Mouse (Mus musculus): ENCODE data around the gene Mthfd1l.

Mthfd1l gene

GRCm38 (mm10) chr10:4084907-4085306 lies 112.0 kb downstream of the Mthfd1l start:
- no peak for DNase-seq (ENCODE audit: low spot score in 2 of 2)

DNA sequence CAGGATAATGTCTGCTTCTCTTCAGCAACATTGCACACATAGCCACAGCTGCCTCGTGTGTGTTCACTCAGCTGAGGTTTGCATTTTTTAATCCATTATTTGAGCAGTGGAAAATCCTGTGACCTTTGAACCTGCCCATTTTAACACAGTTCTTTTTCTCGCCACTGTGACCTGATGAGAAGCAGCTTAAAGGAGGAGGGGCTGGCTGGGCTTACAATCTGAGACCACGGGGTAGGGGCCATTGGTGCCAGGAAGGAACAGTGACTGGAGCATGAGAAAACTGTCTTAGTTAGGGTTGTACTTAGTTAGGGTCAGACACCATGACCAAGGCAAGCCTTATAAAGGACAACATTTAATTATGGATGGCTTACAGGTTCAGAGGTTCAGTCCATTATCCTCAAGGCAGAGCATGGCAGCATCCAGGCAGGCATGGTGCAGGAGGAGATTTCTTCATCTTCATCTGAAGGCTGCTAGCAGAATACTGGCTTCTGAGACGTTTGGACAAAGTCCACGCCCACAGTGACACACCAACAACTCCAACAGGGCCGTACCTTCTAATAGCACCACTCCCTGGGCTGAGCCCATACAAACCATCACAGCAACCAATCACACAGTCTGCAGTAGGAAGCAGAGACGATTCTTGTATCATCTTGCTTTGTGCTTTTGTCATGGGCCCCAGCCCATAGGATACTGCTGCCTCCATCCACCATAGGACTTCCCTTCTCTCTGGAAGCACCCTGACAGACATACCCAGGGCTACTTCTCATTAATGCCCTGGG lies 112.6 kb downstream of the Mthfd1l start:
- DNase-seq (ENCODE audit: low spot score in 2 of 2): no peak

GRCm38 (mm10) chr10:4087563-4087962 lies 114.6 kb downstream of the Mthfd1l start:
- DNase-seq (ENCODE audit: low spot score in 2 of 2): no peak

DNA sequence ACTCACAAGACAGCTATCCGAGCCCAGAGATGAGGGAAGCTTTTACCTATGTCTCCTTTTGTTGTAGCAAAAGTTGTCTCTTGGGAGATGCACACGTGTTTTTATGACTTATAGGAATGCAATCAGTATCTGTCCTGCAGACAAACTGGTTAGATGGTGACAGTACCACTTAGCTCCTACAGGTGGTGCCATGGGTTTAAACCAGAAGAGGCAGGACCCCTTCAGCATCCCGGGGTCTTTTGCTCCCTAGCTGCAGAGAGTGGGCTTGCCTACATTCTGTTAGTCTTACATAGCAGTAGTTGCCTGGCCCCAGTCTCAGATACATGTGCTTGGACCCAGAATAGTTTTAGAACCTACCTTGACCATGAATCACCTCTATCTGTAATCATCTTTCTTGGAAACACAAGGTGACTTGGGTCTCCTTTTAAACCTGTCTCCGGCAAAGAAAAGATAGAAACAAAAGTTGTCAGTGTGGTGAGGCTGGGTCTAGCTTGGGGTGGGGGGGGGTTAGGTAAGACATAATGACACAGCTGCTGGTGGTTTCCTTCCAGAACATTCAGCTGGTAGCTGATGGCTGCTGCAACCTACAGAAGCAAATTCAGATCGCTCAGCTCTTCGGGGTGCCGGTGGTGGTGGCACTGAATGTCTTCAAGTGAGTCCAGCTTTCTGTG lies 116.0 kb downstream of the Mthfd1l start:
- no peak for DNase-seq (ENCODE audit: low spot score in 2 of 2)

- no peak for DNase-seq (ENCODE audit: low spot score in 2 of 2)
These were observed 117.0 kb downstream of the Mthfd1l start for GRCm38 (mm10) chr10:4089885-4090284.

GRCm38 (mm10) chr10:4092990-4093389 lies 120.1 kb downstream of the Mthfd1l start:
- DNase-seq (ENCODE audit: low spot score in 2 of 2): no peak

- no peak for DNase-seq (ENCODE audit: low spot score in 2 of 2)
These were observed 121.3 kb downstream of the Mthfd1l start for GRCm38 (mm10) chr10:4094093-4094817.

DNA sequence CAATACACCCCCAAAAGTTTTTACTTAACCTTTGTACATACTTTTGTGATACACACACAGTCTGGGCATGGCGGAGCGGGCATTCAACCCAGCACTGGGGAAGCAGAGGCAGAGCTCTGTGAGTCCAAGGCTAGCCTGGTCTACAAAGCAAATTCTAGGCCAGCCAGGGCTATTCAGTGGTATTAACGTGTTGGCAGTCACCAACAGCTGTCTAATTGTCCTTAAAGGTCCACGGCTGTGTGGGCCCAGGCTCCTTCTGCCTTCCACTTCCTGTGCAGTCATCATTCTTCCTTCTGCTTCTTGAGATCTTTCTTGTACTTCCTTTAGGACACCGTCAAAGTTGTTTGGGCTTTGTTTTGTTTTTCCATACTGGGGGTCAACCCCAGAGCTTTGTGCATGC lies 123.2 kb downstream of the Mthfd1l start:
- no peak for DNase-seq (ENCODE audit: low spot score in 2 of 2)

GRCm38 (mm10) chr10:4100007-4100406 lies 127.1 kb downstream of the Mthfd1l start:
- DNase-seq (ENCODE audit: low spot score in 2 of 2): peak; percentile 54 to 58

DNA sequence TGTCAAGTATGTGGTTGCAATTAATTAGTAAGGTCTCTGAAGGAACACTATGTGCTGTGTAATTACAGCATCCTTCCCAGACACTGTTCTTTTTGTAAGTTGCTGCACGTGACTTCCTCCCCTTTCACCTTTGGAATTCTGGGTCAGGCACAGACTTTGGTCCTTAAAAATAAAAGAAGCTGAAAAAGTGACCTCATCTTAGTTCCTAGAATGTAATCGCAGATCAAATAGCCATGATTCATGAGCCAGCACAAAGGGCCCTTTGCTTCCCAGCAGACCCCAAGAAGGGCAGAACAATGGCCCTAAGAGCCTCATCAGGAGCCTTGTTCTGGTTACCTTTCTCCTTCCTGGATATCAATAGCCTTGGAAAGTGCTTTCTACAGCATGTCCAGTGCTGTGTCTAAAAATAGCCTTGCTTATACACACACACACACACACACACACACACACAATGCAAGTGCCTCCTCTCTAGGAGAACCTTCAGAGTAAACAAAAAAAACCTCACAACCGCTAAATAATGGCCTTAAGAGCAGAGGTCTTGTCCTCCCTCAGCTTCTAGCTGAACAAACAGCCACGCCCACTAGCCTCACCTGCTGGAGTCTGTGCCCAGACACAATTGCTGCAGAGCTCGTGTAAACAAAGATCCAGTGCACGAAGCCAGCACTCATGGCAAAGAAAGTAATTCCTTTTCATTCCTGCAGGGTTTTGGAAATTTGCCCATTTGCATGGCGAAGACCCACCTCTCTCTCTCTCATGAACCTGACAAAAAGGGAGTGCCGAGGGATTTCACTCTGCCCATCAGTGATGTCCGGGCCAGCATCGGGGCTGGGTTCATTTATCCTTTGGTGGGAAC lies 133.0 kb downstream of the Mthfd1l start:
- DNase-seq (ENCODE audit: low spot score in 2 of 2): no peak

DNA sequence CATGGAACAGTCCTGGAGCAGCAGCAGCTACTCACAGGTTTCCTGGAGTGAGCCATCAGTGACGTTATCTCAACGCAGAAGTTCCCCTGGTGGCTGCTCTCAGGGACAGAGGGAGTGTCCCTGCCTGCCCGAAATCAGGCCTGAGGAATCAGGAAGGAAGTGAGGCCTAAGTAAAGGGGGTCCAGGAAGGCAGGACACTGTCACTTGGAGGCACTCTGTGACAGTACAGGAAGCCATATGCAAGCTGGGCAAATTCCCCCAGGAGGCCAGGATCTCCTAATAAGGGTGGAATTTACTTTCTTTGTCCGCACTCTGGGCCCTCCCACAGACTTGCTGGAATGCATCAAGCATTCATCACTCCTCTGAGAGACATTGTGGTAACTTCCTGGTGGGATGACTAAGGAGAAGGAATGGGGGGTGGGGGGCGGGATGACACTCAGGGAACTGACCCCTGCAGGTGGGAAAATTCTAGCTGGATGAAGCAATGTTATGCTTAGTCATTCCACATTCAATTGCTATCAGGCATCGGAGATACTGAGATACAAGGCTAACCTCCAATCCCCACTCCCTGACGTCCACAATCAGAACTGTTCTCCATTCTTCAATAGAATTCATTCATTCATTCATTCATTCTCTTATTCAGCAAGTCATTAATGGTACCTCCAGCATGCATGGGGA lies 134.9 kb downstream of the Mthfd1l start:
- DNase-seq (ENCODE audit: low spot score in 2 of 2): peak in 1 of 2 experiments; percentile 14

DNA sequence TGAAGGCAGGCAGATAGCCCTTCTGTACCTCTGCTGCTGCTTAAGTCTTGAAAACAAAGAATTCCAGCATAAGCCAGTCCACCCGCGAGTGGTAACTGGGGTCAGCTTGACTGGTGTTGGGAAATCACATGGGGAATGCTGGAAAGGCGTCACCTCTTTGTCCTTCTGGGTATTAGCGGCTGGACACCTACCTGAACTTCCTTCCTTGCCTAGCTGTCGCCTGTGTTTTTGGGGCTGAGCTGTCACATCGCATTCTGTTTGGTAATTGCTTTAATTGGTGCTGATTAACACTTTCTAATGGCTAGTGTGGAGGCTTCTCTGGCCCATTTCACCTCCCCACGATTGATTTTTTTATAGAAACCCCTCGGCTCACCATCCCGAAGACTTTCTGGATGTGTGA lies 135.5 kb downstream of the Mthfd1l start:
- DNase-seq (ENCODE audit: low spot score in 2 of 2): no peak

GRCm38 (mm10) chr10:4111095-4111794 lies 138.3 kb downstream of the Mthfd1l start:
- DNase-seq (ENCODE audit: low spot score in 2 of 2): no peak

DNA sequence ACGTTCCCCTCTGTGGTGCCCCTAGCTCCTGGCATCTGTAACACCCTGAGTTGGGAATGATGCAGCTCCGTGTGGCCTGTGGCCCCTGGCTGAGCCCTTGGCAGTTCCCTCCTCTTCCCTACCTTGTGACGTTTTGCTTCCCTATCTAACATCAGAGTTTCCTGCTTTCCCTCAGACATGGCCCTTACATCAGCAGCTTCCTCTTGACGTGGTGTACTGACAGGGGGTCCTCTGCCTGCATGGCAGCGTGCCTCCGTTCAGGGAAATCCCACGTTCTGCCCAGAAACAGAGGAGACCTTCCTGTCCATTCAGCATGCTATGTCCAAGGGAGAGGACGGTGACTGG lies 138.8 kb downstream of the Mthfd1l start:
- DNase-seq (ENCODE audit: low spot score in 2 of 2): no peak

DNA sequence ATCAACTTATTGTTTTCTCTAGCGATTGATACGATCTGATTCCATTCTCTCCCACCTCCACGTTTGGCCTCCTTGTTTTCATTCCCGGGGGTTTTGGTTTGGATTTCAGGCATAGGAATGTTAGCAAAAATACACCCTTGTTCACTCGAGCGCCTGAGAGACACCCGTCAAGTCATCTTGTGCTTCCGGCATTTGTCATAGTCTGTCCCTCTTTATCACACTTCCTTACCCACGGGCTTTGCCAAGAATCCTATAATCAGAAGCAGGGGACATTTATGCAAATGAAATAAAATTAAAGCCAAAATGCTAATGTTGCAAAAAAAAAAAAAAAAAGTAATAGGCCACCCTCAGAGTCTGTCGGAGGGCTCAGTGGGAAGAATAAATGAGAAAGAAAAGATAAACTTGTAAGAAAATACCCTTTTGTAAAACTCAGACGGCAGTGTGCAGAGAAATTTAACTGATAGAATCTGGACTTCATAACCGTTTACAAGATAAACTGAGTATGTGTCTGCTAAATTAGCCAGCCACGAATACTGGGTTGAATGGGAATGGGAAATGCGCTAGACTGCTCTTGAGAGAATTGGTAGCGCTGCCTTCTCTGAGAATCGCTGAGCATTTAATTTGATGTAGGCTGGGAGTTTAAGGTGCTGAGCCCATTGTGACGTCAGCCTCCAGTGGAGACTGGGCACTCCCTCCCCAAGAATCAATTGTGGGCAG lies 139.9 kb downstream of the Mthfd1l start:
- no peak for DNase-seq (ENCODE audit: low spot score in 2 of 2)

GRCm38 (mm10) chr10:4113328-4113658 lies 140.4 kb downstream of the Mthfd1l start:
- DNase-seq (ENCODE audit: low spot score in 2 of 2): no peak

GRCm38 (mm10) chr10:4116653-4117052 lies 143.7 kb downstream of the Mthfd1l start:
- no peak for DNase-seq (ENCODE audit: low spot score in 2 of 2)

DNA sequence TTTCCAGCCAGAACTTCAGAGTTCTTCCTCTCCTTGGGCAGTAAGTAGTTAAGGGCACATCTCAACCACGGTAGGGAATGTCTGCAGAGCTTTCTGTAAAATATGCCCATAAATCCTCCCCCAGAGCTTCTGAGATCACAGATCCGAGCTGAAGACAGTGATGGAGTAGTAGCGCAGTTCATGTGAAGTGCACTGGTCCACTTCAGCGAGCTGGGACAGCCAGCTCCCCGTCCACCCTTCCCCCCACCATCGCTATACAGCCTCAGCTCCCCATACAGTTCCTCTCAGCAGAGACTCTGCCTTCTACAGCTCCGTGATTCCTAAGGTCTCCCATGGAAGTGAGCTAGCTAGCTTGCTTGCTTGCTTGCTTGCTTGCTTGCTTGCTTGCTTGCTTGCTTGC lies 144.2 kb downstream of the Mthfd1l start:
- DNase-seq (ENCODE audit: low spot score in 2 of 2): no peak

GRCm38 (mm10) chr10:4119287-4119686 lies 146.4 kb downstream of the Mthfd1l start:
- no peak for DNase-seq (ENCODE audit: low spot score in 2 of 2)

DNA sequence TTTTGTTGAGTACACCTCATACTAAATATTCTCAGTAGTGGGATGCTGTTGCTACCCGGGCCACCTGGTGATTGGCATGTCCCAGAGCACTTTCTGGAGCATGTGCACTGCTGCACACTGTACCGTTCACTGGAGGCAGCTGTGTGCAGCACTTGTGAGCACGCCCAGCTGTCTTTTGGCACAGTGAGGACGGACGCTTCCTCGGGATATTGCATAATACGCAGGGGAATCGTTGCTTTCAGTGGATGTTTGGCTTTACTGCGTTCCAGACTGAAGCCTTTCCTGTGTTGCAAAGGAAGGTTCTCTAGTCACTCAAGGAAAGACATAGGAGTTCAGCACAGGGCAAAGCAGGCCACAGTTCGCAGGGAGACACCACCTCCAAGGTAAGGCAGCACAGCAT lies 147.8 kb downstream of the Mthfd1l start:
- no peak for DNase-seq (ENCODE audit: low spot score in 2 of 2)

Data from spleen, postnatal 36 days (tissue).